40 mouse cellular contexts compared by ENCODE assay signal in genomic region chr13:4467896-4468295, GRCm38 (mm10). TPM values are rescaled to one million over a fixed set of nuclear protein-coding genes. Genes with fewer than 3 reads are reported as not detected.
"Had no signal": no experiment of that assay in that cellular context is flagged by ENCODE, and none has a peak within 500 bp of the region (broad histone marks: within the 10 kb centered on the region; RNA-seq: fewer than 3 reads in every experiment).

No protein-coding gene starts in this region.

- H3K9ac ChIP-seq: heart, embryonic 13.5 days; heart, embryonic 15.5 days; hindbrain, embryonic 13.5 days; hindbrain, embryonic 15.5 days; kidney, embryonic 15.5 days; limb, embryonic 13.5 days; limb, embryonic 15.5 days; liver, embryonic 14.5 days had no signal

- DNase-seq: gastrocnemius, adult 2 months; gastrocnemius, postnatal 10 days; gastrocnemius, postnatal 25 days; heart, adult 18-20 months; heart, postnatal 14 days; heart, postnatal 36 days; kidney, adult 11 months; kidney, postnatal 10 days; kidney, postnatal 25 days; layer of hippocampus, adult 9-11 months; layer of hippocampus, postnatal 36 days; left cerebral cortex, postnatal 4 days had no signal

- H3K4me2 ChIP-seq: heart, embryonic 11.5 days; heart, embryonic 13.5 days; heart, embryonic 15.5 days; hindbrain, embryonic 13.5 days; hindbrain, embryonic 15.5 days; kidney, embryonic 15.5 days; limb, embryonic 13.5 days; limb, embryonic 15.5 days had no signal

- H3K4me3 ChIP-seq: gastrocnemius, adult 2 months; heart, embryonic 13.5 days; heart, embryonic 15.5 days; hindbrain, embryonic 13.5 days; hindbrain, embryonic 15.5 days; kidney, embryonic 15.5 days; limb, embryonic 13.5 days; limb, embryonic 15.5 days had no signal

- H3K9me3 ChIP-seq: heart, embryonic 15.5 days; hindbrain, embryonic 13.5 days; hindbrain, embryonic 15.5 days; kidney, embryonic 15.5 days; limb, embryonic 13.5 days; limb, embryonic 15.5 days had no signal

- H3K27ac ChIP-seq: gastrocnemius, adult 2 months; heart, embryonic 13.5 days; heart, embryonic 15.5 days; hindbrain, embryonic 13.5 days; hindbrain, embryonic 15.5 days; hindbrain, postnatal 0 days; kidney, embryonic 15.5 days; limb, embryonic 13.5 days; limb, embryonic 15.5 days; liver, embryonic 14.5 days had no signal

- H3K36me3 ChIP-seq: heart, embryonic 13.5 days; heart, embryonic 15.5 days; hindbrain, embryonic 13.5 days; hindbrain, embryonic 15.5 days; kidney, embryonic 15.5 days; limb, embryonic 13.5 days; limb, embryonic 15.5 days had no signal

- ATAC-seq: forebrain, embryonic 16.5 days; hindbrain, postnatal 0 days; intestine, embryonic 16.5 days had no signal

- H3K27me3 ChIP-seq: heart, embryonic 13.5 days; heart, embryonic 15.5 days; hindbrain, embryonic 13.5 days; hindbrain, embryonic 15.5 days; kidney, embryonic 15.5 days; limb, embryonic 13.5 days; limb, embryonic 15.5 days had no signal

- H3K4me1 ChIP-seq: heart, embryonic 13.5 days; heart, embryonic 15.5 days; hindbrain, embryonic 13.5 days; hindbrain, embryonic 15.5 days; kidney, embryonic 15.5 days; limb, embryonic 13.5 days; limb, embryonic 15.5 days had no signal

RNA-seq across cellular contexts. Expression of gene Akr1c6, which starts 33.8 kb away (rescaled TPM):
- total RNA-seq: gastrocnemius, adult 2 months; gastrocnemius, postnatal 10 days; gastrocnemius, postnatal 25 days; granulocyte monocyte progenitor cell, adult 5-6 weeks; heart, adult 18-20 months; heart, postnatal 14 days; heart, postnatal 36 days; hematopoietic stem cell, adult 5-6 weeks; hindbrain, postnatal 0 days; layer of hippocampus, adult 18-20 months; layer of hippocampus, adult 8-10 months; layer of hippocampus, postnatal 14 days; layer of hippocampus, postnatal 36 days; left cerebral cortex, adult 18-20 months; left cerebral cortex, adult 8-10 months; left cerebral cortex, postnatal 10 days; left cerebral cortex, postnatal 25 days; left cerebral cortex, postnatal 4 days had no signal
- polyA plus RNA-seq: forebrain, embryonic 16.5 days; frontal cortex, adult 2 months; heart, embryonic 11.5 days; heart, embryonic 13.5 days; heart, embryonic 15.5 days; heart, postnatal 0 days; hindbrain, embryonic 11.5 days; hindbrain, embryonic 13.5 days; hindbrain, embryonic 15.5 days; hindbrain, postnatal 0 days; intestine, embryonic 14.5 days; large intestine, adult 2 months; limb, embryonic 11.5 days; limb, embryonic 13.5 days; limb, embryonic 15.5 days had no signal

RNA-seq across cellular contexts. Expression of gene Akr1c20, which starts 55.2 kb away (rescaled TPM):
- total RNA-seq: gastrocnemius, adult 2 months; gastrocnemius, postnatal 25 days; gastrocnemius, postnatal 4 days; granulocyte monocyte progenitor cell, adult 5-6 weeks; heart, adult 18-20 months; heart, postnatal 14 days; heart, postnatal 36 days; hematopoietic stem cell, adult 5-6 weeks; hindbrain, postnatal 0 days; layer of hippocampus, adult 18-20 months; layer of hippocampus, adult 8-10 months; layer of hippocampus, postnatal 14 days; layer of hippocampus, postnatal 36 days; left cerebral cortex, adult 18-20 months; left cerebral cortex, adult 8-10 months; left cerebral cortex, postnatal 10 days; left cerebral cortex, postnatal 25 days; left cerebral cortex, postnatal 4 days had no signal
- polyA plus RNA-seq: forebrain, embryonic 16.5 days; frontal cortex, adult 2 months; heart, embryonic 11.5 days; heart, embryonic 13.5 days; heart, embryonic 15.5 days; heart, postnatal 0 days; hindbrain, embryonic 11.5 days; hindbrain, embryonic 13.5 days; hindbrain, embryonic 15.5 days; hindbrain, postnatal 0 days; intestine, embryonic 14.5 days; intestine, embryonic 16.5 days; kidney, embryonic 15.5 days; large intestine, adult 2 months; limb, embryonic 11.5 days; limb, embryonic 13.5 days; limb, embryonic 15.5 days had no signal
